ENCODE assay signal across 14 mouse cellular contexts in the genomic region with DNA sequence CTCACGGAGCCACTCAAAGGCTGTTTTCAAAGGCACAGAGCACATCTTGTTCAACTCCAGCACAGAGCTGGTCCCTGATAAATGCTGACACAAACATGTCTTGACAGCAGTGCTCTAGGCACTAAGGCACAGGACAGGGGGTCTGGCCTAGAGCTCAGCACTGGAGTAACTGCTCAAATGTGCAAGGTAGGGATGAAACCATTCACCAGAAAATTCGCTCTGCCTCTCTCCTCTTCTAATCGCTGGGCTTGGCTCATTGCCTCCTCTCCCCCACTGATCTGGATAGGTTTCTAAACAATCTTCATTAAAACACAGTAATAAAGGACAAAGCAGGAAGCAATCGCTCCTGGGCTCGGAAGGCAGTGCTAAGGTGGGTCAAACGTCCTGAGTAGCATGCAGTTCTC. TPM values are rescaled to one million over a fixed set of nuclear protein-coding genes. Genes with fewer than 3 reads are reported as not detected.
DNase-seq lines count a peak whose midpoint lies in the region; ATAC-seq and TF ChIP-seq lines count a peak whose summit lies in the region.
"Had no signal": no experiment of that assay in that cellular context is flagged by ENCODE, and none has a peak within 500 bp of the region (broad histone marks: within the 10 kb centered on the region; RNA-seq: fewer than 3 reads in every experiment).

No protein-coding gene starts in this region.

- H3K9ac ChIP-seq in ES-E14 (ENCODE audit: insufficient read depth, low read depth, low read length, poor library complexity, severe bottlenecking): no peak overlapping the region
- H3K9ac ChIP-seq in limb, embryonic 12.5 days (replicated peaks): no peak overlapping the region
- no peak overlapping the region for H3K9ac ChIP-seq in intestine, embryonic 16.5 days (ENCODE audit: low read depth, low read length)

- peak overlapping the region; percentile 26; the same call in 1 of the 2 replicates for H3K27ac ChIP-seq in ES-E14 (ENCODE audit: insufficient read depth, low read depth, low read length, poor library complexity, severe bottlenecking)
- H3K27ac ChIP-seq in limb, embryonic 12.5 days: 0 out of 2 replicates have a peak overlapping the region, but pooled peaks have one; percentile 12
- no peak overlapping the region for H3K27ac ChIP-seq in intestine, embryonic 16.5 days (ENCODE audit: low read length)
- H3K27ac ChIP-seq: forebrain, embryonic 10.5 days had no signal

- WGBS in limb, embryonic 12.5 days: 24% methylated on average over 6 of the region's 6 CpGs
- WGBS in intestine, embryonic 16.5 days: 53% methylated on average over 6 of the region's 6 CpGs

- ATAC-seq in limb, embryonic 12.5 days (ENCODE audit: insufficient number of reproducible peaks, insufficient read depth, low FRiP score, low TSS enrichment, low read depth): peak; percentile 63; the same call in 1 of the 2 replicates
- ATAC-seq in intestine, embryonic 16.5 days: no peak
- ATAC-seq: inflammation-experienced regulatory T-cells, adult 6 months; lung, postnatal 0 days had no signal

- H3K4me2 ChIP-seq in limb, embryonic 12.5 days: no peak overlapping the region
- H3K4me2 ChIP-seq in intestine, embryonic 16.5 days (ENCODE audit: low read depth, low read length): no peak overlapping the region

- peaks cover 17 to 18% of the 10 kb centered on the region in 2 experiments for H3K4me1 ChIP-seq in ES-E14 (ENCODE audit: control insufficient read depth in 2 of 2, insufficient read depth in 2 of 2, low read length in 2 of 2, poor library complexity in 1 of 2)
- peaks cover 52% of the 10 kb centered on the region for H3K4me1 ChIP-seq in limb, embryonic 12.5 days (replicated peaks)
- no peaks in the 10 kb centered on the region for H3K4me1 ChIP-seq in intestine, embryonic 16.5 days (ENCODE audit: control insufficient read depth, insufficient read depth, low read length)

- peak; percentile 14 for DNase-seq in kidney, adult 18-20 months
- no peak for DNase-seq in kidney, postnatal 10 days
- DNase-seq in ES-E14 (ENCODE audit: low read depth, low spot score): no peak
- peak; percentile 11 for DNase-seq in embryo, embryonic 10.5 days (ENCODE audit: low spot score)
- DNase-seq in adrenal gland, adult 18-20 months (ENCODE audit: low spot score in 2 of 2): no peak
- DNase-seq: adrenal gland, adult 8-10 months; cerebellum, adult 9-10 months had no signal

- H3K9me3 ChIP-seq in ES-E14 (ENCODE audit: control insufficient read depth, insufficient read depth, low read depth, low read length): no peaks in the 10 kb centered on the region
- no peaks in the 10 kb centered on the region for H3K9me3 ChIP-seq in limb, embryonic 12.5 days
- H3K9me3 ChIP-seq in intestine, embryonic 16.5 days (ENCODE audit: control insufficient read depth, low read length): no peaks in the 10 kb centered on the region
- H3K9me3 ChIP-seq: forebrain, embryonic 10.5 days; G1E had no signal

- H3K4me3 ChIP-seq in ES-E14 (ENCODE audit: insufficient read depth in 1 of 2, low read depth in 1 of 2, low read length in 2 of 2, poor library complexity in 1 of 2, severe bottlenecking in 1 of 2): no peak overlapping the region
- no peak overlapping the region for H3K4me3 ChIP-seq in limb, embryonic 12.5 days (replicated peaks)
- no peak overlapping the region for H3K4me3 ChIP-seq in intestine, embryonic 16.5 days (ENCODE audit: low read length)
- H3K4me3 ChIP-seq: forebrain, embryonic 10.5 days had no signal

- peaks cover 4% of the 10 kb centered on the region for H3K36me3 ChIP-seq in ES-E14 (ENCODE audit: control insufficient read depth, insufficient read depth, low read length, poor library complexity, severe bottlenecking)
- 0 out of 2 replicates have a peak, but pooled peaks cover 8% of the 10 kb centered on the region for H3K36me3 ChIP-seq in limb, embryonic 12.5 days
- H3K36me3 ChIP-seq in intestine, embryonic 16.5 days (ENCODE audit: control insufficient read depth, insufficient read depth, low read length): peaks cover 5% of the 10 kb centered on the region; the same call in 1 of the 2 replicates
- H3K36me3 ChIP-seq: forebrain, embryonic 10.5 days had no signal

- in situ Hi-C loops in ES-E14 (cut with MboI; ENCODE audit: low sequenced_read_pairs in 2 of 2, unreplicated experiment in 2 of 2): no loop called here

- no peaks in the 10 kb centered on the region for H3K27me3 ChIP-seq in limb, embryonic 12.5 days
- no peaks in the 10 kb centered on the region for H3K27me3 ChIP-seq in intestine, embryonic 16.5 days (replicated peaks; ENCODE audit: control insufficient read depth, insufficient read depth, low read length)

TF ChIP-seq in ES-E14, 5 proteins besides CTCF, POLR2A, EP300 and RAD21:
- TF ChIP-seq MAFK (IDR thresholded peaks at IDR 0.05; ENCODE audit: insufficient read depth, low read depth, low read length): no peak
- TF ChIP-seq ZNF384 (IDR thresholded peaks at IDR 0.05; ENCODE audit: low read depth, low read length): no peak
- no peak for TF ChIP-seq ZC3H11A (IDR thresholded peaks at IDR 0.05; ENCODE audit: borderline replicate concordance, low read depth, low read length)
- TF ChIP-seq HCFC1 (IDR thresholded peaks at IDR 0.05; ENCODE audit: borderline replicate concordance, insufficient read depth, low read length): no peak
- no peak for TF ChIP-seq CHD2 (IDR thresholded peaks at IDR 0.05; ENCODE audit: low read depth, low read length)

RNA-seq across cellular contexts. Expression of gene Ism2, which starts 31.6 kb away (rescaled TPM):
- 3.0 and 3.2 TPM in 2 replicates for total RNA-seq in ES-E14 (2012; rRNA removed)
- 1.7 and 1.9 TPM in 2 replicates for polyA plus RNA-seq in limb, embryonic 12.5 days (2016; fragmentation: Nextera tagmentation; extraction: Ambion mirVana)
- 0.27 and 0.49 TPM in 2 replicates for polyA plus RNA-seq in intestine, embryonic 16.5 days (2015; fragmentation: Nextera tagmentation; extraction: Ambion mirVana)
- under 1 TPM in 1 of 2 experiments, not detected in 1; 0.13 TPM for total RNA-seq in adrenal gland, adult 18-20 months (2021)
- total RNA-seq: heart, adult 8-10 months had no signal
- polyA plus RNA-seq: G1E; inflammation-experienced regulatory T-cells, adult 6 months had no signal

RNA-seq across cellular contexts. Expression of gene Sptlc2, which starts 57.1 kb away (rescaled TPM):
- total RNA-seq in ES-E14 (2012; rRNA removed): 182 and 221 TPM in 2 replicates
- polyA plus RNA-seq in limb, embryonic 12.5 days (2016; fragmentation: Nextera tagmentation; extraction: Ambion mirVana): 64.6 and 71.7 TPM in 2 replicates
- polyA plus RNA-seq in intestine, embryonic 16.5 days (2015; fragmentation: Nextera tagmentation; extraction: Ambion mirVana): 126 and 133 TPM in 2 replicates
- total RNA-seq in adrenal gland, adult 18-20 months (2021): 100 to 1,000 TPM; 124 to 260 TPM

Comparison
In these comparisons a context has a peak if more than half of its experiments do, and no peak if none do; other contexts are left out.
1. DNase-seq: peak in kidney, adult 18-20 months (single experiment) and embryo, embryonic 10.5 days (single experiment); none in kidney, postnatal 10 days (single experiment), ES-E14 (single experiment) and adrenal gland, adult 18-20 months (0 of 2).